Mouse (Mus musculus): ENCODE data around the gene Car1. TPM values are rescaled to one million over a fixed set of nuclear protein-coding genes. Genes with fewer than 3 reads are reported as not detected.
"Not testable (repeated sequence)": the region's sequence is repeated elsewhere in the genome, so short reads cannot be mapped to it uniquely, and the experiment has no call there.

The Car1 gene
- polyA plus RNA-seq, 1 experiment: 0.12 TPM

DNA sequence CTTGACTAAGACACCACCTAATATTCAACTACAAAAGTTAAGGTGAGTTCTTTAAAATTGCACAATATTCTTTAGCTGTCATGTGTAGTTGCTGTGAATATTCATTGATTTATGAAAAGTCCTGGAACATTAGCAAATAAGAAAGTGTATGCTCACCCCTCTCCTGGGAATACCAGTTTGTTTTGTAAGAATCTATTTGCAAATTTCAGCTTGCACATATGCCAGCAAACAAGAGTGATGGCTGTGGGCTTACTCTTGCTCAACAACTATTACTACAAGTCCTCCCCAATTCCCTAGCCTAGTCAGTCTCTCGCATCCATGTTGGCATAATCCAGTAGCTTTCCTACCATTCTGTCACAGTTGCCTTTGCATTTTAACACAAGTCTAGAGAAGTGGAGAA is 52.5 kb downstream of the Car1 start:
- H3K36me3 ChIP-seq (ENCODE audit: control insufficient read depth, insufficient read depth): no peaks in the 10 kb centered on the region
- H3ac ChIP-seq (ENCODE audit: control insufficient read depth, insufficient read length): no peak overlapping the region
- no peaks in the 10 kb centered on the region for H3K79me2 ChIP-seq (ENCODE audit: control insufficient read depth, insufficient read depth)
- no peak overlapping the region for H3K4me2 ChIP-seq (ENCODE audit: low read depth)
- no peaks in the 10 kb centered on the region for H3K27me3 ChIP-seq (ENCODE audit: control insufficient read depth, insufficient read depth, insufficient read length)
- no peak for TF ChIP-seq POLR2A (IDR thresholded peaks at IDR 0.05; ENCODE audit: insufficient read length, low read depth)
- TF ChIP-seq E2F4 (IDR thresholded peaks at IDR 0.05; ENCODE audit: insufficient read depth): no peak
- TF ChIP-seq MYOG (IDR thresholded peaks at IDR 0.05; ENCODE audit: control insufficient read depth in 1 of 3, insufficient read depth in 1 of 3, insufficient read length in 2 of 3, low read depth in 2 of 3): no peak
- TF ChIP-seq TCF12 (IDR thresholded peaks at IDR 0.05; ENCODE audit: insufficient read depth, poor library complexity, severe bottlenecking): no peak
- TF ChIP-seq REST (IDR thresholded peaks at IDR 0.05; ENCODE audit: insufficient read depth, insufficient read length): no peak
- no peak for TF ChIP-seq USF1 (IDR thresholded peaks at IDR 0.05; ENCODE audit: low read depth)
- H3K4me3 ChIP-seq: no peak overlapping the region

DNA sequence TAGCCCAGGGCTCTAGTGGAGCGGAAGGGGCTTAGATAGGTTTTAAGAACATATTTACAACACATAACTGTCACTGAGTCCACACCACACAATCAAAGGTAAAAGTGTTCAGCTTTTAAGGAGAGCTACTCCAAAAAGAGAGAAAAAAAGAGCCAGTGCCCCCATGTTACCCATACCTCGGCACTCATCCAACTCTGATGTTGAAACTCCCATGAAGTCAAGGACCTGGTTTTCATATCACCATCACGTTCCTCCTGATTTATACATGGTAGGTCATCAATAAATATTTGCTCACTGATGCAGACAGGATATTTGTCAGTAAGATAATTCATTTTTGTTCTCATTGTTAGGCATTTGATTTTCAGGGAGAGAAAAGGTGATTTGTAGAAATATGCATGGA is 62.1 kb downstream of the Car1 start:
- no peaks in the 10 kb centered on the region for H3K79me2 ChIP-seq (ENCODE audit: control insufficient read depth, insufficient read depth)
- H3K4me3 ChIP-seq: no peak overlapping the region
- no peaks in the 10 kb centered on the region for H3K27me3 ChIP-seq (ENCODE audit: control insufficient read depth, insufficient read depth, insufficient read length)
- no peaks in the 10 kb centered on the region for H3K36me3 ChIP-seq (ENCODE audit: control insufficient read depth, insufficient read depth)
- H3ac ChIP-seq (ENCODE audit: control insufficient read depth, insufficient read length): no peak overlapping the region
- no peak overlapping the region for H3K4me2 ChIP-seq (ENCODE audit: low read depth)
- TF ChIP-seq USF1 (IDR thresholded peaks at IDR 0.05; ENCODE audit: low read depth): no peak
- TF ChIP-seq E2F4 (IDR thresholded peaks at IDR 0.05; ENCODE audit: insufficient read depth): no peak
- no peak for TF ChIP-seq POLR2AphosphoS2 (IDR thresholded peaks at IDR 0.05; ENCODE audit: insufficient read length, low read depth)
- no peak for TF ChIP-seq SRF (IDR thresholded peaks at IDR 0.05; ENCODE audit: control insufficient read depth, insufficient read length, low read depth)
- TF ChIP-seq REST (IDR thresholded peaks at IDR 0.05; ENCODE audit: insufficient read depth, insufficient read length): no peak
- no peak for TF ChIP-seq MYOG (IDR thresholded peaks at IDR 0.05; ENCODE audit: control insufficient read depth in 1 of 3, insufficient read depth in 1 of 3, insufficient read length in 2 of 3, low read depth in 2 of 3)
- TF ChIP-seq MYOD1 (IDR thresholded peaks at IDR 0.05; ENCODE audit: control insufficient read depth in 1 of 3, insufficient read length in 2 of 3, low read depth in 2 of 3): no peak
- TF ChIP-seq POLR2A (IDR thresholded peaks at IDR 0.05; ENCODE audit: insufficient read length, low read depth): no peak
- TF ChIP-seq TCF12 (IDR thresholded peaks at IDR 0.05; ENCODE audit: insufficient read depth, poor library complexity, severe bottlenecking): no peak
- no peak for TF ChIP-seq CEBPB (IDR thresholded peaks at IDR 0.05; ENCODE audit: insufficient read depth, poor library complexity, severe bottlenecking)
- no peak for TF ChIP-seq TCF3 (IDR thresholded peaks at IDR 0.05; ENCODE audit: insufficient read length, low read depth)
- TF ChIP-seq MAX (IDR thresholded peaks at IDR 0.05; ENCODE audit: low read depth): no peak

DNA sequence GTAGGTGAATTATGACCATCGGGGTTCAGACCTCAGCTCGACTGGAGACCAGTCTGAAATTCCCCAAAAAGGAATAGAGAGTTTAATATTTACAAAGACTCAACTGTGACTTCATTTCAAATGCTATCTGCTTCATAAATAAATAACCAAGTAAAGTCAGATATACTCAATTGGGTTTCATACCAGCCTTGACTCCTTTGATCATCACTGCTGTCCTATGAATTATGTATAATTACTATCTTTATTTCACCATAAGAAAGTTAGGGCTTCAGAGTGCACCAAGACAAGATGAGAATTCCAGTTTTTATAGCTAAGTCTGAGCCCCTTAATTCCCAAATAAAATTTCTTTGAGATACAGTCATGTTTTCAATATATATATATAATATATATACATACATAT is 69.9 kb downstream of the Car1 start:
- no peak overlapping the region for H3K4me3 ChIP-seq
- H3K79me2 ChIP-seq (ENCODE audit: control insufficient read depth, insufficient read depth): no peaks in the 10 kb centered on the region
- H3K27me3 ChIP-seq (ENCODE audit: control insufficient read depth, insufficient read depth, insufficient read length): no peaks in the 10 kb centered on the region
- H3ac ChIP-seq (ENCODE audit: control insufficient read depth, insufficient read length): no peak overlapping the region
- H3K4me2 ChIP-seq (ENCODE audit: low read depth): no peak overlapping the region
- TF ChIP-seq TCF3 (IDR thresholded peaks at IDR 0.05; ENCODE audit: insufficient read length, low read depth) (no peak), MYOD1 (IDR thresholded peaks at IDR 0.05; ENCODE audit: control insufficient read depth in 1 of 3, insufficient read length in 2 of 3, low read depth in 2 of 3) (no peak), CEBPB (IDR thresholded peaks at IDR 0.05; ENCODE audit: insufficient read depth, poor library complexity, severe bottlenecking) (no peak), USF1 (IDR thresholded peaks at IDR 0.05; ENCODE audit: low read depth) (no peak), POLR2A (IDR thresholded peaks at IDR 0.05; ENCODE audit: insufficient read length, low read depth) (no peak), E2F4 (IDR thresholded peaks at IDR 0.05; ENCODE audit: insufficient read depth) (no peak), REST (IDR thresholded peaks at IDR 0.05; ENCODE audit: insufficient read depth, insufficient read length) (no peak)
- H3K36me3 ChIP-seq (ENCODE audit: control insufficient read depth, insufficient read depth): no peaks in the 10 kb centered on the region

DNA sequence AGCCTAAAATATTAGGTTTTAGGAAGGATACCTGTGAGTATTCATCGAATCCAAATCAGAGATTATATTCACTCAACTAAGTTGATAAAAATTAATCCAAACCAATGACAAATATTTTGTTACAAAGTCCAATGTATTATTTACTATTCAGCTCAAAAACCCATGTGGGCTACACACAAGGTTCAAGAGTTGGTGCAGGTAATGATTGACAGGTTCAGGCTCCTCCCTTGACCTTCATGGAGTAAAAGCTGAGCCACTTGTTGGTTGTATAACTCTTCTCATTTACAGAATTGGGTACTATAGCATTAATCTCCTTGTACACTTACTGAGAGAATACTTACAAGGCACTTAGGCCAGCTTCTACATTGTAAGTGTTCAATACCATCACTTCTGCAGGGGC is 80.7 kb downstream of the Car1 start:
- not testable (repeated sequence) for H3K4me3 ChIP-seq; H3ac ChIP-seq (ENCODE audit: control insufficient read depth, insufficient read length); H3K4me2 ChIP-seq (ENCODE audit: low read depth); H3K27me3 ChIP-seq (ENCODE audit: control insufficient read depth, insufficient read depth, insufficient read length); H3K36me3 ChIP-seq (ENCODE audit: control insufficient read depth, insufficient read depth); H3K79me2 ChIP-seq (ENCODE audit: control insufficient read depth, insufficient read depth)

DNA sequence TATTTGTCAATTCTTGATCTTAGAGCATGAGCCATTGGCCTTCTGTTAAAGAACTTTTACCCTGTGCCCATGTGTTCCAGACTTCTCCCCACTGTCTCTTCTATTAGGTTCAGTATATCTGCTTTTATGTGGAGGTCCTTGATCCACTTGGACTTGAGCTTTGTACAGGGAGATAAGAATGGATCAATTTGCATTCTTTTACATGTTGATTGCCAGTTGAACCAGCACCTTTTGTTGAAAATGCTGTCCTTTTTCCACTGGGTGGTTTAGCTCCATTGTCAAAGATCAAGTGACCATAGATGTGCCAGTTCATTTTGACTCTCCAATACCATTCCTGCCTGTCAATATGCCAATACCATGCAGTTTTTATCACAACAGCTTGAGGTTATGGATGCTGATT is 82.7 kb downstream of the Car1 start:
- not testable (repeated sequence) for H3K4me3 ChIP-seq; H3K36me3 ChIP-seq (ENCODE audit: control insufficient read depth, insufficient read depth); H3K27me3 ChIP-seq (ENCODE audit: control insufficient read depth, insufficient read depth, insufficient read length); H3K79me2 ChIP-seq (ENCODE audit: control insufficient read depth, insufficient read depth); H3ac ChIP-seq (ENCODE audit: control insufficient read depth, insufficient read length); H3K4me2 ChIP-seq (ENCODE audit: low read depth)

Other genes with a start within 250 kb of the Car1 start
- 87.1 TPM for gene 1810022K09Rik, start 197.1 kb downstream of the Car1 start, polyA plus RNA-seq (2012; fragmentation: generic; extraction: Trizol)
- gene Car13, start 166.6 kb downstream of the Car1 start, polyA plus RNA-seq (2012; fragmentation: generic; extraction: Trizol): 17.9 TPM
- gene Car3, start 55.1 kb upstream of the Car1 start, polyA plus RNA-seq (2012; fragmentation: generic; extraction: Trizol): 22.3 TPM
- gene Car2, start 77.9 kb upstream of the Car1 start, polyA plus RNA-seq (2012; fragmentation: generic; extraction: Trizol): 5.6 TPM